Mouse (Mus musculus) left cerebral cortex, postnatal 14 days (tissue): ENCODE results near the gene Anks1. TPM values are rescaled to one million over a fixed set of nuclear protein-coding genes. Genes with fewer than 3 reads are reported as not detected.

ENCODE experiments used
- DNase-seq, 2 experiments: peaks; one replicate each; pipeline ENCODE4 v3.0.0; 2021 to 2022; ENCODE audit warnings: low spot score in 2 of 2, mixed read lengths in 1 of 2
- intact Hi-C: fragments of 180-260 bp; cut with DNase I; formaldehyde crosslinking; loops from one replicate; pipeline ENCODE4 v1.15.1; 2025
- total RNA-seq, 2 experiments: library from RNA; stranded (reverse); gene quantifications; 2 replicates each; pipeline ENCODE4 v1.2.3; 2021

The Anks1 gene
- total RNA-seq, 2 experiments from 2014 or later: 33.4 to 40.6 TPM

DNA sequence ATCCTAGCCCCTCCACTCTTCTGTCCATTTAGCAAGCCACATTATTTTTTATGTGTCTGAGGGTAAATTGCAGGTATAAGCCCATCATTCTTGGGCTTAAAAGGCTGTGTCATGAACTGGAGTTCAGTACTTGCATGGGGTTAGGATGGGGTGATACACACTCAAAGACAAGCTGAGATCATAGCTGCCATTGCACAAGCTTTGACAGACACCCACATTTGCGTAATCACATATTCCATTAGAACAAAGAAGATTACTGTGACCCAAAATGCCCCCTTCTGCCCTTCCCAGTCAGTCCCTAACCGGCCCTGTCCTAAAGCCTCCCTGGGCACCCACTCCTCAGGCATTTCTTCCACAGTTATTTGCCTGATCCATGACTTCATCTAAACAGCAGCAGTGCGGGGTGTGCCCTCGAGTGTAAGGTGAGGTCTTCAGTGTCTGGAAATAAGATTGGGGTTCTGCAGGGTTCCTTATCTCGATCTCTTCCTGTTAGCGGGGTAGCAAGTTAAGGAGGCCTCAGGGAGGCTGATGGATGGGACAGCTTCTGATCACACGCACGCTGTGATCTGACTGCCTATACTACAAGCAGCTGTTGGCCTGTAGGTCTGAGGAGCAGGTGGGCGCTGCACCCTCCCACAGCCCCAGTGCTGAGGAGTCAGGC lies 122.3 kb downstream of the Anks1 start:
- no peak for DNase-seq
- intact Hi-C loops: no loop called here

DNA sequence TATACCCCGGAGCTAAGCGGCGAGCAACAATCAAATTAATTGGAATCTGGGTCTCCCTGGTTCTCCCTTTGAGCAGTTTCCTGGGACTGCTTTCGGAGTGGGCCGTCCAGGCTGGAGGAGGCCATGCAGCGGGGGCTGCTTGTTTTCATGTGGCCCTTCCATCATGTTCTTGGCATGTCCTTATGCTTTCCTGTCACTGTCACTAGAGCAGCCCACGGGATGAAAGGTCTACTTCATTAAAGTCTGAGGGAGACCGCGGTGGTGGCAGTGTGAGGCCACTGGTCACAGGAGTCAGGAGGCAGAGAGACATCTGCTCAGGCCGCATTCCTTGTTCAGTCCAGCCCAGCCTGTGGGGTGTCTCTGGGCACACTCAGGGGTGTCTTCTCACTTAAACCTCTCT lies 123.1 kb downstream of the Anks1 start:
- no peak for DNase-seq
- intact Hi-C loops: no loop called here

DNA sequence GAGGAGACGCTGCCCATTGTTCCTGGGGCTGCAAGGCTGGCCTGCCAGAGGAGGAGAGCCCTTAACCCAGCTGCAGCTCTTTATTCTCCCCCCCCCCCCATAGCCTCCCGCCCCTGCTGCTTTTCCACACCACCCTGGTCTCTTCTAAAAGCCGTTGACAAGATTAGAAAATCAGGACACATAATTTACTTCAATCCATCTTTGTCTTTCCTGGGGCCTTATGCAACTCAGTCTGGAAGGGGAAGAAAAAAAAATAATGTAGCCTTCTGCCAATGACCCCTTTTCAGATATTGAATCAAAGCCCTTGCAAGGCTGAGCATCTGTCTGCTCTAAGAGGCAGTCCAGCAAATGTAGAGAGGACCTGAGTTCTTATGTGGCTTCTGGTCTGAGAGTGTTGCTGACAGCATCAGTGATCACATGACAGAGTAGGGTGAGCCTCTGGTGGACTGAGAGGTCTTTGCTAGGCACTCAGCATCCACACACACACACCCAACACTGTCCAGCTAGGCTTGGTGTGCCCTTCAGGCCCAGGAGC lies 124.0 kb downstream of the Anks1 start:
- no peak for DNase-seq
- intact Hi-C loops: no loop called here

DNA sequence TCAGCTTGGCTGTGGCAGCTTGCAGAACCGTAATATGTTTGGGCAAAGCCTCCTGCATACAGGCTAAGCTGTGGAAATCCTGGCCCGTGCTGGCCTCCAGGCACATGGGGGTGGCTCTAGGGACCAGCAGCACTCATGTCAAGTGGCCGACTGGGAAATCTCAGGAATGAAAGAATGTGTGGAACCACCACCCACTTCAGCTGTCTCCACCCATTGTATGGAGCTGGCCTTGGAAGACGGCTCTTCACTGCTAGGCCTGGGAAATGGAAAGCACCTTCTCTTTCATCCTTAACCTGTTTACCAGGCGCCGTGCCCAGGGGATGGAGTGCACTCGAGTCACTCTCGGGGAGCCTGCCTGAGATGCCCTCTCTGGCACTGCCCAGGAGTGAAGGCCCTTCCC lies 125.9 kb downstream of the Anks1 start:
- DNase-seq: no peak
- intact Hi-C loops: no loop called here

DNA sequence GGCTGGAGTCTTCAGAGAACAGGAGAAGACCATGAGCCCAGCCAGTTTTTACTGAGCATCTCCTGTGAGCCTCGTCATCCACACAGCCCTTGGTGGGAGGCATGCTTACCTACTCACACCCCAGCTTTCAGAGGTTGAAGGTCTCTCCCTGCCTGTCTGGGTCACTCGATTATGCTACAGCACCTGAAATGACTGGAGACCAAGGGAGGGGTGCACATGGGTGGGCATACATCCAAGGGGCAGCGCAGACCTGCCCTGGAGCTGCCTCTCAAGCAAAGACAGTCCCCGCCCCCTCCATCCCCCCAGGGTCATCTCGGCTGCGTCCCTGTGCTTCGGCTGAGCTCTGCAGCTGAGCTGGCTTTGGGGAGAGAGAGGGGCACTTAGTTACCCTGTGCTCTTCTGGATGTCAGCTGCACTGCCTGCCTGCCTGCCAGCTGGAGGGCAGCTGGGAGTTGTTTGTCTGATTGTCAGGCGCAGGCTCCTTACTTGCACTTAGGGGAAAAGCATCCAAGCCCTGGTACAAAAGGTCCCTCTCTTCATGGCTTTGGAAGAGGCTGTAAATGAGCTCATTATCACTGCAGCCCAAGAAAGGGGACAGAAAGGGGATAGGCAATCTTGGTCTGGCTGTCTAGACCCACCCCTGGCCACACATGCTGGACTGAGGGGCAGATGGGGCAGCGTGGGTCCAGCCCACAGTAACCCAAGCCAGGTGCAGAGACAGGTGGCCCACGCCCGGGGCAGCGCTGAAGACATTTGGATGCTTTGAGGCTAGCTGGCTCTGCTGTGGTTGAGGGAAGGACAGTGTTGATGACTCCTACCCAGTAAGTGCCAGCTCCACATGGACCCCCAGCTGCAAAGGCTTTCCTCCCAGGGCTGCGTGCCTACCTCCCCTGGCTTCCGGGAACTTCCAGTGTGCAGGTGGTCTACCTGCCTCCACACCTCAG lies 128.0 kb downstream of the Anks1 start:
- intact Hi-C loops: no loop called here
- DNase-seq: peak; percentile 46 to 71

DNA sequence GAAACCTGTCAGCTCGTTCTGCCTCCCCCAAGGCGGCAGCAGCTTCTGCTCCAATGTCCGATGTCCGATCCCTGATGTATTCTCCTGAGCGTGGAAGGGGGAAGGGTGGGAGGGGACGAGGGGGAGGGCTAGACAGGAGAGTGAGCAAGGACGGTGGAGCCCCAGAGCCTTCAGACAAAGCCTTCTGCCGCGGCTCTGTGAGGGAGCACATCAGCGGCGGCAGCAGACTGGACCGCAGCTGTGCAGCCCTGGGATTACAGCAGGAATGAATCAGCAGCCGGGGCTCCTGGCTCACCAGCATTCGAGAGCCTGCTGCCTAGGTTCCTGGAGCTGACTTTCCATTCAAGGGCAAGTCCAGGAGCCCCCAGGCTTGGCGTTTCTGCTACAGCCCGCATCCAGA lies 131.5 kb downstream of the Anks1 start:
- DNase-seq: peak in 1 of 2 experiments; percentile 36
- intact Hi-C loops: loop anchor here (5.0 kb wide), 2 partner anchors 33 to 48 kb away; no protein-coding TSS in a partner anchor

DNA sequence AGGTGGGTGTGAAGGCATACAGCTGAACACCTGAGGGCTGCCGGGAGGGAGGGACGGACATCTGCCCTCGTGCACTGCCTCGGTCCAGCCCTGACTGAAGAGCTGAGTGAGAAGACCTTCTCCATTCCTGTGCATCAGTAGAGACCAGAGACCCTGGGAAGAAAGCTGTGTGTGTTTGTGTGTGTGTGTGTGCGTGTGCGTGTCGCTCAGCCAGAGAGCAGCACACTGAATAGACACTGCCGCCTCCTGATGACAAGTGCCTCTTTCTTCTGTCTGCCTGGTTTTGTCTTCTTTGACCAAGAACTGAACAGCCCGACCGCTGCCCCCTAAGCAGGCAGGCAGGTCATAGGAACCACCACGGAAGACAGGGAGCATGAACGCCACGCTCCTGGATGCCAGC lies 132.2 kb downstream of the Anks1 start:
- intact Hi-C loops: loop anchor here (5.0 kb wide), 2 partner anchors 34 to 49 kb away; no protein-coding TSS in a partner anchor
- no peak for DNase-seq

DNA sequence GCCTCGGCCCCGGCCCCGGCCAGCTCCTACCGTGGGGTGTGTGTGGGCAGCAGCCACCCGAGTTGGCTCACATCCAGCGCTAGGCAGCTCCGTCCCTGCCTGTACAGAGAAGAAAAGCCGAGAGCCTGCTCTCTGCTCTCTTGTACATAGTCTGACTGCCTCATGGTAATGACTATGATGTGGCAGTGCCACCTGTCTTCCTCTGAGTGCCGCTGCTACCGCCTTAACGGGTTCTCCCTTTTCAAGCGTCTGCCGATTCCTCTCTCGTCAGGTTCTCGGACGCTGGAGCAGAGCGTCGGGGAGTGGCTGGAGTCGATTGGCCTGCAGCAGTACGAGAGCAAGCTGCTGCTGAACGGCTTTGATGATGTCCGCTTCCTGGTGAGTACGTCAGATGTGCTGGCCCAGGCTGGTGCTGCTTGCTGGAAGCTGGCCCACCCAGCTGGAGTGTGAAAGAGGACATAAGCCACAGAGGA lies 133.2 kb downstream of the Anks1 start:
- intact Hi-C loops: loop anchor here (5.0 kb wide), 2 partner anchors 35 to 50 kb away; no protein-coding TSS in a partner anchor
- peak; percentile 68 to 83 for DNase-seq

DNA sequence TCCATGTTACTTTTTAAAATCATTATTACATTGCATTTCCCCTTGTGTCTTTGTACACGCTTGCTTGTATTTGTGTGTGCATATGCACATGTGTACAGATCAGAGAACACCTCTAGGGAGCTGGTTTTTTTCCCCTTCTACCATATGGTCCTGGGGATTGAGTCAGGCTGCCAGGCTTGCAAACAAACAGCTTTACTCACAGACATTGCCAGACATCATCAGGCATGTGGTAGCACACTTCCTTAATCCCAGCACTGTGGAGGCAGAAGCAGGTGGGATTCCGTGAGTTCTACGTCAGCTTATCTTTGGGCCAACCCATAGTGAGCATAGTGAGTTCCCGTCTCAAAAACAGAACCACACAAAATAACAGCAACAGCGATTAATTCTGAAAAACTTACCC lies 137.9 kb downstream of the Anks1 start:
- intact Hi-C loops: no loop called here
- DNase-seq: no peak

DNA sequence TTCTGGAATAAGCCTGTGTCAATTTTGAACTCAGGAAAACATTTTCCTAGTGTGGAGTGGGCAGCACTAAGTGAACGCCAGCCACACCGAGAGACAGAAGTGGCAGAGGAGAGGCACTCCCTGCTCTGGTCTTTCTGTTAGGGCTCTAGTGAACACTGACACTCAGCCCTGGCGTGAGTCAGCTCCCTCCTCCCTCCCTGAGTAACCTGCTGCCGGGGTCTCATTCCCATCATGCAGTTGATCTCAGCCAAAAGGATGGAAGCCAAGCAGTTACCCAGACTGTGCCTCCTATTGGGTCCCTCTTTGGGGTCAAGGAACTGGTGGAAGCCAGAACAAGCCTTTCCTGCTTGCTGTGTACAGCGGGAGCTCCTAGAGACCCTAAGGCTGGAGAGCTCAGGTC lies 138.4 kb downstream of the Anks1 start:
- intact Hi-C loops: no loop called here
- DNase-seq: no peak

DNA sequence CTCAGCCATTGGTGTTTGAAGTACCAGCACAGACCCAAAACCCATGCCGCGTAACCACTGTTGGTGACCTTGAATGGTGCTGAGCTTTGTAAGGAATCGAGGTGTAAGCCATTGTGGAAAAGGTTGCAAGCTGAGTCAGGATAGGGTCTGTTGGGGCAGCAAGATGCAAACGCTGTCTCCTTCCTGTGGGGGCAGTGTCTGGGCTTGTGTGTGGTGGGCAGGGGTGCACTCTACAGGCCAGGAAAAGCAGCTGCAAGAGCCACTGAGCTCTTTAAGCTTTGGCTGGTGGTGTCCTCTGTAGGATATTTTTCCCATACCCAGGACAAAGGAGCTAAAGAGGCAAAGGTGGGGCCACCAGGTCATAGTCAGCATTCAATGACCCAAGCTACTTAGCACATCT lies 139.3 kb downstream of the Anks1 start:
- intact Hi-C loops: no loop called here
- peak; percentile 39 to 42 for DNase-seq

DNA sequence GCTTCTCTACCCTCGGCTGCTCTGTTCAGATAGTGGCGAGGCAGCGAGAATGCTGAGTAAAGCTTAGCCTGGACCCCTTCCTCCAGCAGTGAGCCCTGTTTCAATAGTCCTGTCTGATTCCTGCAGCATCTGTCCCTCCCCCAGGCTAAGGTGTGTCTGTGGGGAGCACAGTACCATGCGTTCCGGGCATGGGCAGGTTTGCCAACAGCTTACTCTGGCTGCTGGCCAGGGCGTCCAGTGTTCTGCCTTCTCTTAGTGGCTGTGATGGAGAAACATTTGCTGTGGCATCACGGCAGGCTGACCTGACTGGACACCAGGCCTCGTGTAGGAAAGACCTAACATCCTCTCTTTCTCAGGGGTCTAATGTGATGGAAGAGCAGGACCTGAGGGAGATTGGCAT lies 141.1 kb downstream of the Anks1 start:
- intact Hi-C loops: no loop called here
- DNase-seq: no peak

DNA sequence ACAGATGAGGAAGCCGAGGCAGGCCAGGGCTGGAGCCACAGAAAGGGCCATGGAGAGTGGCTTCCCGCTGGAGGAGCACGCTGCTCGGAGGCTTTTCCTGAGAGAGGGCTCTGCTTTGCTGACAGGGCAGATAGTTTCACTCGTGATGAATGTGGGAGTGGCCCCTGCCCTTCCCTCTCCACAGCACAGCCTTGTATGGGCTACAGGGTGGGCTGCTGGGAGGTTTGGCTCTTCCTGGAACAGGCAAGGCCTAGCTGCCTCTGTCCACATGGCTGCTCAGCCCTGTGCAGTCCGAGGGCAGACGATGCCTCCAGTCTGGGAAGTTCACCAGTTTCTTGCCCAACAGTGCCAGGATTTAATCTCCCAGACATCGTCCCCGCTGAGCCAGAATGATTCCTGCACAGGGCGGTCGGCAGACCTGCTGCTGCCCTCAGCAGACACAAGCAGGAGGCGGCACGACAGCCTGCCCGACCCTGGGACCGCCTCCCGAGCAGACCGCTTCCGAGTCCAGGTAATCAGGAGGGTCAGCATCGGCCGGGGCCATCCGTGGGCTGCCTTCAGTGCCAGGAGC lies 143.3 kb downstream of the Anks1 start:
- intact Hi-C loops: no loop called here
- no peak for DNase-seq

DNA sequence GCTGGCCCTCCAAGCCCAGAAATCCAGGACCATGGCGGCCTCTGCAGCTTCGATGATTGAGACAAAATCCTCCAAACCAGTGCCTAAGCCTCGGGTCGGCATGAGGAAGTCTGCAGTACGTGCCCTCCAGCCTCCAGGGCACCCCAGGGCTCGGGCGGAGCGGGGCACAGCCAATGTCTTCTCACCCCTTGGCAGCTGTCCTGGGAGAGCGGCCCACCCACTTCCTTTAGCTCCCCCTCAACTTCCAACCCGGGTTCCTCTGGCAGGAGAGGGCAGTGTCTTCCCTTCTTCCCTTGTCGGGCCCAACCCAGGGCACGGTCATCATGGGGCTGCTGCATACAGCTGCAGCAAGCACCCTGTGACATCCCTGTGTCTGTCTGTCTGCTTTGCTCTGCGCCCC lies 149.2 kb downstream of the Anks1 start:
- intact Hi-C loops: no loop called here
- no peak for DNase-seq

DNA sequence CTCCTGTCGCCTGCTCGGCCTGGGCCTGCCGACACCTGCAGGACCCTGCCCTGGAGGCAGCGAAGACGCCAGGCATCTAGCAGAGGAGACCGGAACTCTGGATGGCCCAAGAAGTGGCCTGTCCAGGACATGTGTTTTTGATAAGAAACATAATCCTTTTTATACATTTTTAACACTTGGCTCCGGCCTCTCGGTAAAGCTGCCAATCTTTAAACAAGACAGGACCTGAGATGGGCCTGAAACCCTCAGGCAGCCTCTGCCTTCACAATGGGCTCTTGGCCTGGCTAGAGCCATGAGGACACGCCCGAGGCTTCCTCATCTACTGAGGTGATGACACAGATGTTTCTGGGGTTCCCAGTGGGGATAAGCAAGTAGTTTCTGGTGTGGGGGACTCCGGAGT lies 151.6 kb downstream of the Anks1 start:
- intact Hi-C loops: loop anchor here (5.0 kb wide), 1 partner anchor 153 kb away; the partner anchor contains the start of genes Anks1 and Taf11

DNA sequence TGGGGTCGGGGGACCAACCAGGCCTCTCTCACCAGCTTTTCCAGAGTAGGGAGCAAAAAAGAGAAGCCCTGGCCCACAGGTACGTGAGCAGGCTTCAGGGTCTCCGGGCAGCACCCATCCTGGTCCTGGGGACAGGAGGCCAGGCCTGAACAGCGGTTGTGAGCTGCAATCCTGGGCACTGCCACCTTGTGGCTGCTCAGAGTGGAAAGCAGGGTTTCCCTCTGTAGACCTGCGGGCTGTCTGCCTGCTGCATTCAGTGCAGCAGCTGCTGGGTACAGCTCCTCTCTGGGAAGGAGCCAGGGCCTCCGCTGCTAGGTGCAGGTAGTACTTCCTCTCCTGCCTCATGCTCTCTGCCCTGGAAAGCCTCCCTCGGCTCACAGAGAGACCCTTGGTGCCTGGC lies 152.4 kb downstream of the Anks1 start:
- DNase-seq: peak; percentile 53 to 58
- intact Hi-C loops: loop anchor here (5.0 kb wide), 1 partner anchor 154 kb away; the partner anchor contains the start of genes Anks1 and Taf11

More for the DNA sequence above, 151.6 kb downstream of the Anks1 start:
- DNase-seq: no peak

DNA sequence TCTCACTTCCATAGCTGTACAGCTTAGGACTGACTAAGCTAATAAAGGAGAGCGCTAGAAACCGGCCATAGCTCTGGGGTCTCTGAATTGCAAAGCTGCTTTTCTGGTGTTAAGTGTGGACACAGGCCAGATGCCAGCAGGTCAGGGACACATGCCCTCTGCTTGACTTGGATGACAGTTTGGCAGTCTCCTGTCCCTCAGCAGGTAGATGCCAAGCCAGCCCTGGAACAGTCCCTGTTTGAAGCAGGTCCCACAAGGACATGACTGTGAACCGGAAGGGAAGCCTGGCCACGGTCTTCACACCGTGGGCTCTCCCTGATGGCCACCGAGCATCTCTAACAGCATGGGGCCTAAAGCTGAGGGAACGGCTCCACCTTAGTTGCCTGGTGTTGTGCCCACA lies 153.6 kb downstream of the Anks1 start:
- intact Hi-C loops: loop anchor here (5.0 kb wide), 1 partner anchor 155 kb away; the partner anchor contains the start of genes Anks1 and Taf11
- DNase-seq: no peak

DNA sequence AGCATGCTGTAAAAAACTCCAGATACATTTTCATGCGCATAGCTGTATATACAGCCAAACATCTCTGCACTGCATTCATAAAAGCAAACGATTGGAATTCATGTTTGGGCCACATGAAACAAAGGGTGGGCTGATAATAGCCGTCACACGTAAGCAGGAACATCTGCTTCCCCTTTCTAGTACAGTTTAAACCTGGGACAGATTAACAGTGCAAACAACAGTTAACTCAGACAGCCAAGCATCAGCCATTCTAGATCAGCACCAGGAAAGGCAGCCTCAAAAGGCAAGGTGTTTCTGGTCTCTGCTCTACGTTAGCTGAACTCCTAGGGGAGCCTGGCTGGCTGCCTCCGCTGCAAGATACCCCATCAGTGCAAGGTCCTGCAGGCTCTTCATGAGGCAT lies 154.1 kb downstream of the Anks1 start:
- intact Hi-C loops: loop anchor here (5.0 kb wide), 1 partner anchor 156 kb away; the partner anchor contains the start of genes Anks1 and Taf11
- no peak for DNase-seq

DNA sequence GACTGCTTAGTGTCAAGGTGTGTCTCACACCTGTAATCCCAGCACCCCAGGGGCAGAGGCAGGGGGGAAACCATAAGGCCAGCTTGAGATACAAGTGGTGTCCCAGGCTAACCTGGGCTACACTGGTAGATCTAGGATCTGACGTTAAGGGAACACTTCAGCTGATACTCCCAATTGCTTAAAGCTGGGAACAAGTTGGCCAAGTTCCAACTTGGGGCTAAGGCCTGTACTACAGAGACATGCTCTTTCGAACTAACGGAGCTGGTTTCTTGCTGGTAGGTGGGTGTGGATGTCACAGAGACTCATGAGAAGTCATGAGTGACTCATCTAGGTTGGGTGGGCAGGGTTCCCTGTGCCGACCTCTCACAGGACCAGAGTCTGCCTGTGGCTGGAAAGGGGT lies 158.2 kb downstream of the Anks1 start:
- intact Hi-C loops: no loop called here
- DNase-seq: no peak

DNA sequence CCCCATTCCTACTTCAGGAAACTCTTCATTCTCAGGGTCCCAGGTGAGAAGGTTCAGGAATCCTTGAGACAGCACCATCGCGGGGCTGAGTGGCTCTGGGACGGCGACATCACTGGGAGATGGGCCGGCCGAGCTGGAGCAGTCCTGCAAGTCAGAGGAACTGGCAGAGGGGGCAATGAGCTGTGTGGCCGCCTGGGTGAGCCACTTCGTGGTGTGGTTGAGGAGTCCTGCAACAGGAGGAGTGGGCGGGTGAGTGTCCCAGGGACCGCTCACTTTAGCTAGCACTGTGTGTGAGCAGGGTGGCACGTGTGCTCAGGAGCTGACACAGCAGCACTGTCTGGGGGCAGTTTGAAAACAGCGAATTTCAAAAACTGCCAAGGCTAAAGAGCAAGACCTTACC lies 160.3 kb downstream of the Anks1 start:
- intact Hi-C loops: no loop called here
- no peak for DNase-seq
